Mouse (Mus musculus): ENCODE results near the gene 2610042L04Rik. TPM values are rescaled to one million over a fixed set of nuclear protein-coding genes. Genes with fewer than 3 reads are reported as not detected.
"Not testable (repeated sequence)": the region's sequence is repeated elsewhere in the genome, so short reads cannot be mapped to it uniquely, and the experiment has no call there.

Gene 2610042L04Rik
- total RNA-seq (2012; rRNA removed) = not detected in 2 replicates
- not detected for polyA plus RNA-seq (2012; ENCODE audit: insufficient read depth in 1 of 2, insufficient read length in 2 of 2, low read depth in 1 of 2, low replicate concordance in 2 of 2, missing spikeins in 1 of 2)

- not testable (repeated sequence) for H3K9ac ChIP-seq (ENCODE audit: control insufficient read depth, low read depth, low read length, poor library complexity, severe bottlenecking); H3K27me3 ChIP-seq (ENCODE audit: control insufficient read depth in 1 of 2, insufficient read depth in 2 of 2, low read length in 2 of 2); H3K4me3 ChIP-seq (ENCODE audit: control insufficient read depth in 1 of 2, insufficient read depth in 1 of 2, low read depth in 2 of 2, low read length in 2 of 2)
Observed at GRCm38 (mm10) chr14:4334476-4335080, at the start of gene 2610042L04Rik. TSS of gene 2610042L04Rik (plus strand) at chr14:4334763.

DNA sequence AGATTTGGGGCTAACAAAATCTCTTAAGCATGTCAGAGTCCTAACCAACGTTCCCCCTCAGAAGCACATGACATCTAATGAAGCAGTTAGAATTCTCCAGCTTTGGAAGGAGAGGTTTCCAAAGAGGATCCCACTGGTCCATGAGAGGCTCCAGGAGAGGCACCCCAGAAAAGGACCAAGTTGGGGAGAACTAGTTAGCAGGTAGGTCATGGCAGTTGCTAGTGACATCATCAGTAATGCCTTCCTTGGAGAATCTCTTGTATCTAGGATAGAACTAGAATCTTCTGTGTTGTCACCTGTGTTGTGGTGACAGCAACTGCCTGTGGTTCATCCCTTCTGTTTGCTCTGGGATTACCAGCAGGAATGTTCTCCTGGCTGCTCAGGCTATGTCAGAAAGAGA lies 17.6 kb upstream of the 2610042L04Rik start, which contains the start of gene Gm3149:
TSS of gene Gm3149 (plus strand) at position 301 of the 400 bp plus-strand sequence.
- not testable (repeated sequence) for H3K9ac ChIP-seq (ENCODE audit: control insufficient read depth, low read depth, low read length, poor library complexity, severe bottlenecking); DNase-seq (ENCODE audit: low read depth, low spot score); H3K9me3 ChIP-seq (replicated peaks; ENCODE audit: insufficient read depth, low read length); H3K79me2 ChIP-seq (ENCODE audit: control insufficient read depth, insufficient read depth, low read length, poor library complexity); H3K27ac ChIP-seq (ENCODE audit: control insufficient read depth, low read depth, low read length); H3K4me1 ChIP-seq (ENCODE audit: control insufficient read depth in 1 of 2, insufficient read depth in 2 of 2, low read length in 2 of 2); H3K27me3 ChIP-seq (ENCODE audit: control insufficient read depth in 1 of 2, insufficient read depth in 2 of 2, low read length in 2 of 2); H3K4me3 ChIP-seq (ENCODE audit: control insufficient read depth in 1 of 2, insufficient read depth in 1 of 2, low read depth in 2 of 2, low read length in 2 of 2); H3K36me3 ChIP-seq (ENCODE audit: control insufficient read depth in 1 of 2, insufficient read depth in 2 of 2, low read length in 2 of 2)

More at GRCm38 (mm10) chr14:4334476-4335080, at the start of gene 2610042L04Rik:
- H3K79me2 ChIP-seq (ENCODE audit: control insufficient read depth, insufficient read depth, low read length, poor library complexity); H3K27ac ChIP-seq (ENCODE audit: control insufficient read depth, low read depth, low read length); H3K9me3 ChIP-seq (replicated peaks; ENCODE audit: insufficient read depth, low read length); H3K36me3 ChIP-seq (ENCODE audit: control insufficient read depth in 1 of 2, insufficient read depth in 2 of 2, low read length in 2 of 2); DNase-seq (ENCODE audit: low read depth, low spot score); H3K4me1 ChIP-seq (ENCODE audit: control insufficient read depth in 1 of 2, insufficient read depth in 2 of 2, low read length in 2 of 2): not testable (repeated sequence)

DNA sequence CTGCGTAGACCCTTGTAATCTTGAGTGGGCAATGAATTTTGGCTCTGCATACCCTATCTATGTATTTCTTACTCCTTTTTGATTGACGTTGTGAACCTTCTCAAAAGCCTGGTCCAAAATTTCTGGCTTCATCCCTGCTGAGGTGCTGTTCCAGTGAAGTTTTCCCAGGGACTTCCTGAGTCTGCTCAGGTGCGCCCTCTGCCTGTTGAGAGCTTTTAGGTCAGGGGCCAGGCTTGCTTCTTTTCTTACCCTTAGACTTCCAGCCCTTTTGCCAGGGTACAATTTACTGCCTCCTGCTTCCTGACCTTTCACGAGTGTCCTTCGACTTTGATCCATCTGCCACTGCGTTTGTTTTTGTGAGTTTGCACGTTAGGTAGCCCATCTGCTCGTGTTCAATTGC lies 943 bp downstream of the 2610042L04Rik start:
- not testable (repeated sequence) for H3K4me3 ChIP-seq (ENCODE audit: control insufficient read depth in 1 of 2, insufficient read depth in 1 of 2, low read depth in 2 of 2, low read length in 2 of 2); H3K4me1 ChIP-seq (ENCODE audit: control insufficient read depth in 1 of 2, insufficient read depth in 2 of 2, low read length in 2 of 2); H3K9me3 ChIP-seq (replicated peaks; ENCODE audit: insufficient read depth, low read length); H3K27ac ChIP-seq (ENCODE audit: control insufficient read depth, low read depth, low read length); H3K79me2 ChIP-seq (ENCODE audit: control insufficient read depth, insufficient read depth, low read length, poor library complexity); DNase-seq (ENCODE audit: low read depth, low spot score); H3K27me3 ChIP-seq (ENCODE audit: control insufficient read depth in 1 of 2, insufficient read depth in 2 of 2, low read length in 2 of 2); H3K36me3 ChIP-seq (ENCODE audit: control insufficient read depth in 1 of 2, insufficient read depth in 2 of 2, low read length in 2 of 2); H3K9ac ChIP-seq (ENCODE audit: control insufficient read depth, low read depth, low read length, poor library complexity, severe bottlenecking)

DNA sequence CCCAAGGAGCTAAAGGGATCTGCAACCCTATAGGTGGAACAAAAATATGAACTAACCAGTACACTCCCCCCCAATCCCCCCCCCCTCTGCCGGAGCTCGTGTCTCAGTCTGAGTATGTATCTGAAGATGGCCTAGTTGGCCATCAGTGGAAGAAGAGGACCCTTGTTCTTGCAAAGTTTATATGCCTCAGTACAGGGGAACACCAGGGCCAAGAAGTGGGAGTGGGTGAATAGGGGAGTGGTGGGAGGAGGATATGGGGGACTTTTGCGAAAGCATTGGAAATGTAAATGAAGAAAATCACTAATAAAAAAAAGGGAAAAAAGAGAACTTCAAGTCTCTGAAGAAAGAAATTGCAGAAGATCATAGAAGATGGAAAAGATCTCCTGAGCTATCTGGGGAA lies 34.4 kb downstream of the 2610042L04Rik start:
- H3K9me3 ChIP-seq (replicated peaks; ENCODE audit: insufficient read depth, low read length); H3K27ac ChIP-seq (ENCODE audit: control insufficient read depth, low read depth, low read length); H3K4me3 ChIP-seq (ENCODE audit: control insufficient read depth in 1 of 2, insufficient read depth in 1 of 2, low read depth in 2 of 2, low read length in 2 of 2); H3K27me3 ChIP-seq (ENCODE audit: control insufficient read depth in 1 of 2, insufficient read depth in 2 of 2, low read length in 2 of 2); H3K9ac ChIP-seq (ENCODE audit: control insufficient read depth, low read depth, low read length, poor library complexity, severe bottlenecking); DNase-seq (ENCODE audit: low read depth, low spot score); H3K36me3 ChIP-seq (ENCODE audit: control insufficient read depth in 1 of 2, insufficient read depth in 2 of 2, low read length in 2 of 2); H3K79me2 ChIP-seq (ENCODE audit: control insufficient read depth, insufficient read depth, low read length, poor library complexity); H3K4me1 ChIP-seq (ENCODE audit: control insufficient read depth in 1 of 2, insufficient read depth in 2 of 2, low read length in 2 of 2): not testable (repeated sequence)

DNA sequence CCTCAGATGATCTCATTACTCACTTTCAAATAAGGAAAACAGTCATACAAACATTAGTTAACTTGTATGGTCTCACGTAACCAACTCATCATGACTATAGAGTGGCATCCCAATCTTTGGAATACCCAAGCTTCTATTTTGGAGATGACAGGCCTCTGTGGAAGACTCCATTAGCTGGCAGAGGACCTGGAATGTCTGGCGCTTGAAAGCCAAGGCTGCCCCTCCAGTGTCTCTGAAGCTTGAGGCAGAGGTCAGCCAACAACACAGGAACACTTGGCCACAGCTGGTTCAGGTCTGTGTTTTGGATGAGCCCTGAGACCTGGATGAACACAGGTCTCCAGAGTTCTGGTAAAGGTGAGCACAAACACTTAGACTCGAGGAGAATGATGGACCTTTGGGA lies 35.1 kb downstream of the 2610042L04Rik start:
- H3K4me1 ChIP-seq (ENCODE audit: control insufficient read depth in 1 of 2, insufficient read depth in 2 of 2, low read length in 2 of 2); H3K79me2 ChIP-seq (ENCODE audit: control insufficient read depth, insufficient read depth, low read length, poor library complexity); H3K36me3 ChIP-seq (ENCODE audit: control insufficient read depth in 1 of 2, insufficient read depth in 2 of 2, low read length in 2 of 2); H3K27ac ChIP-seq (ENCODE audit: control insufficient read depth, low read depth, low read length); H3K4me3 ChIP-seq (ENCODE audit: control insufficient read depth in 1 of 2, insufficient read depth in 1 of 2, low read depth in 2 of 2, low read length in 2 of 2); H3K27me3 ChIP-seq (ENCODE audit: control insufficient read depth in 1 of 2, insufficient read depth in 2 of 2, low read length in 2 of 2); H3K9ac ChIP-seq (ENCODE audit: control insufficient read depth, low read depth, low read length, poor library complexity, severe bottlenecking); H3K9me3 ChIP-seq (replicated peaks; ENCODE audit: insufficient read depth, low read length); DNase-seq (ENCODE audit: low read depth, low spot score): not testable (repeated sequence)

GRCm38 (mm10) chr14:4377871-4378270 lies 43.3 kb downstream of the 2610042L04Rik start:
- not testable (repeated sequence) for H3K4me1 ChIP-seq (ENCODE audit: control insufficient read depth in 1 of 2, insufficient read depth in 2 of 2, low read length in 2 of 2); H3K27me3 ChIP-seq (ENCODE audit: control insufficient read depth in 1 of 2, insufficient read depth in 2 of 2, low read length in 2 of 2); DNase-seq (ENCODE audit: low read depth, low spot score); H3K9ac ChIP-seq (ENCODE audit: control insufficient read depth, low read depth, low read length, poor library complexity, severe bottlenecking); H3K36me3 ChIP-seq (ENCODE audit: control insufficient read depth in 1 of 2, insufficient read depth in 2 of 2, low read length in 2 of 2); H3K27ac ChIP-seq (ENCODE audit: control insufficient read depth, low read depth, low read length); H3K79me2 ChIP-seq (ENCODE audit: control insufficient read depth, insufficient read depth, low read length, poor library complexity); H3K4me3 ChIP-seq (ENCODE audit: control insufficient read depth in 1 of 2, insufficient read depth in 1 of 2, low read depth in 2 of 2, low read length in 2 of 2); H3K9me3 ChIP-seq (replicated peaks; ENCODE audit: insufficient read depth, low read length)

- not testable (repeated sequence) for H3K27ac ChIP-seq (ENCODE audit: control insufficient read depth, low read depth, low read length); H3K36me3 ChIP-seq (ENCODE audit: control insufficient read depth in 1 of 2, insufficient read depth in 2 of 2, low read length in 2 of 2); H3K27me3 ChIP-seq (ENCODE audit: control insufficient read depth in 1 of 2, insufficient read depth in 2 of 2, low read length in 2 of 2); H3K4me1 ChIP-seq (ENCODE audit: control insufficient read depth in 1 of 2, insufficient read depth in 2 of 2, low read length in 2 of 2); H3K79me2 ChIP-seq (ENCODE audit: control insufficient read depth, insufficient read depth, low read length, poor library complexity); DNase-seq (ENCODE audit: low read depth, low spot score); H3K4me3 ChIP-seq (ENCODE audit: control insufficient read depth in 1 of 2, insufficient read depth in 1 of 2, low read depth in 2 of 2, low read length in 2 of 2); H3K9me3 ChIP-seq (replicated peaks; ENCODE audit: insufficient read depth, low read length); H3K9ac ChIP-seq (ENCODE audit: control insufficient read depth, low read depth, low read length, poor library complexity, severe bottlenecking)
Observed at GRCm38 (mm10) chr14:4385606-4386005, 51.0 kb downstream of the 2610042L04Rik start.
